Mouse (Mus musculus) E14TG2a.4 (cell line): ENCODE measurements around the gene Plekhd1.

Source experiments
- CTCF ChIP-seq: conservative IDR thresholded peaks from 2 replicates; pipeline ENCODE4 v1.5.1; 2014; ENCODE audit warnings: low read length
- NANOG ChIP-seq: IDR thresholded peaks from 2 replicates; pipeline ENCODE4 v1.6.1; 2014; ENCODE audit warnings: borderline replicate concordance, low read length, mixed read lengths
- POU5F1 ChIP-seq: IDR thresholded peaks from 2 replicates; pipeline ENCODE4 v1.6.1; 2014; ENCODE audit warnings: low read length, borderline replicate concordance

- TF ChIP-seq CTCF (no peak), NANOG (no peak), POU5F1 (no peak)
Measured at GRCm38 (mm10) chr12:80751556-80751955, 59.2 kb downstream of the Plekhd1 start.
